Mouse (Mus musculus) CH12.LX (cell line): ENCODE results near the gene Ankmy2.

ENCODE experiments used
- CTCF ChIP-seq, 2 experiments: IDR thresholded peaks in 1 of 2; conservative IDR thresholded peaks in 1 of 2; 2 replicates each; pipeline ENCODE4 v1.5.1; 2011 to 2012; ENCODE audit warnings: low read depth in 2 of 2, low read length in 2 of 2, improper control_type of control experiment in 1 of 2, inconsistent platforms in 1 of 2, mild to moderate bottlenecking in 1 of 2, moderate library complexity in 1 of 2
- ETS1 ChIP-seq: conservative IDR thresholded peaks from 2 replicates; pipeline ENCODE4 v1.6.1; 2012; ENCODE audit warnings: low read depth, mild to moderate bottlenecking, inconsistent platforms, low read length, improper control_type of control experiment, moderate library complexity
- JUN ChIP-seq: IDR thresholded peaks from 2 replicates; pipeline ENCODE4 v1.6.1; 2011; ENCODE audit warnings: low read depth, mild to moderate bottlenecking, low read length, improper control_type of control experiment, moderate library complexity; ENCODE audit not compliant: insufficient read depth
- POLR2A ChIP-seq: IDR thresholded peaks from 2 replicates; pipeline ENCODE4 v1.6.1; 2011; ENCODE audit warnings: low read depth, mild to moderate bottlenecking, improper control_type of control experiment, low read length
- POLR2AphosphoS2 ChIP-seq: IDR thresholded peaks from 2 replicates; pipeline ENCODE4 v1.6.1; 2011; ENCODE audit warnings: low read depth, low read length, improper control_type of control experiment
- RAD21 ChIP-seq: IDR thresholded peaks from 2 replicates; pipeline ENCODE4 v1.6.1; 2011; ENCODE audit warnings: low read depth, mild to moderate bottlenecking, low read length, improper control_type of control experiment, moderate library complexity
- SMC3 ChIP-seq: IDR thresholded peaks from 2 replicates; pipeline ENCODE4 v1.6.1; 2011; ENCODE audit warnings: low read depth, low read length, improper control_type of control experiment
- USF1 ChIP-seq: IDR thresholded peaks from 2 replicates; pipeline ENCODE4 v1.6.1; 2014; ENCODE audit warnings: low read depth, mild to moderate bottlenecking, inconsistent platforms, low read length, improper control_type of control experiment

- no peak for TF ChIP-seq ETS1
- no peak for TF ChIP-seq SMC3
- no peak for TF ChIP-seq USF1
- TF ChIP-seq CTCF (conservative IDR thresholded peaks at IDR 0.05 in 1 of 2, IDR thresholded peaks at IDR 0.05 in 1 of 2; ENCODE audit: low read depth in 2 of 2, low read length in 2 of 2) = no peak
- TF ChIP-seq POLR2AphosphoS2 = no peak
- TF ChIP-seq POLR2A = no peak
- TF ChIP-seq JUN = no peak
- no peak for TF ChIP-seq RAD21
Observed at GRCm38 (mm10) chr12:36182570-36182969, 25.7 kb downstream of the Ankmy2 start.
